Mouse (Mus musculus): Measurements from ENCODE around the gene Gm49425.
"Not testable (repeated sequence)": the region's sequence is repeated elsewhere in the genome, so short reads cannot be mapped to it uniquely, and the experiment has no call there.

Gene Gm49425

DNA sequence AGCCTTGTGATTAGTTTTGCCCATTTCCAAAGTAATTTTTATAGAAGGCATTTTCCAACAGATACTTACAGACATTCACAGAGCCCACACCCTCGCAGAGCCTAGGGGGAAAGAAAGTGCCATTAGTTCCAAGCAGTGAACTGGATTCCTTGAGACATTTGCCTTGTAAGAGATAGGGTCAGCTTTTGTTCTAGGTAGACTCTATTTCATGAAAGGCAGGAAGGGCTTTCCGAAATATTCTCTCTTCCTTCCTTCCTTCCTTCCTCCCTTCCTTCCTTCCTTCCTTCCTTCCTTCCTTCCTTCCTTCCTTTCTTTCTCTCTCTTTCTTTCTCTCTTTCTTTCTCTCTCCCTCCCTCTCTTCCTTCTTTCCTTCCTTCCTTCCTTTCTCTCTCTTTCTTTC is at the start of gene Gm49425:
Gm49425 (minus strand) TSS at position 101 of the 400 bp plus-strand sequence.
- DNase-seq, result not testable (repeated sequence)

DNA sequence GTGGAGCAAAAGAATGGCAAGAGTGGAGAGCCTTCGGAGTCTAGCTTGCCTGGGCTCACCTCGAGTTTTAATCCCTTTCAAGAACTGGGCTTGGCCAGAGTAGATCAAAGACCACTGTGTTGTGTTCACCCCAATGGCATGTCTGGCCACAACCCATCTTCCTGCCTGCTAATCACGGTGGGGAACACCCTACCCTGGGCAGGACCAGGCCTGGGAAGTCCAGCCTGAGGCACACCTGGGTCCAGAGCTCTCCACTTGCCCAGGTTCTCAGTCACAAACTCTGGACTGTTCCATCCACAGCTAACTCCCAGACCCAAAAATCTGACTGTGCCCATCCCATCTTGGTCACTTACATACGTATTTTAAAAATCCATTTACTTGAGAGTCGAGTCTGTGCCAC is 45.8 kb upstream of the Gm49425 start, which contains the start of gene Krt90:
Krt90 (minus strand) TSS at position 101 of the 400 bp plus-strand sequence.
- DNase-seq, result no peak

DNA sequence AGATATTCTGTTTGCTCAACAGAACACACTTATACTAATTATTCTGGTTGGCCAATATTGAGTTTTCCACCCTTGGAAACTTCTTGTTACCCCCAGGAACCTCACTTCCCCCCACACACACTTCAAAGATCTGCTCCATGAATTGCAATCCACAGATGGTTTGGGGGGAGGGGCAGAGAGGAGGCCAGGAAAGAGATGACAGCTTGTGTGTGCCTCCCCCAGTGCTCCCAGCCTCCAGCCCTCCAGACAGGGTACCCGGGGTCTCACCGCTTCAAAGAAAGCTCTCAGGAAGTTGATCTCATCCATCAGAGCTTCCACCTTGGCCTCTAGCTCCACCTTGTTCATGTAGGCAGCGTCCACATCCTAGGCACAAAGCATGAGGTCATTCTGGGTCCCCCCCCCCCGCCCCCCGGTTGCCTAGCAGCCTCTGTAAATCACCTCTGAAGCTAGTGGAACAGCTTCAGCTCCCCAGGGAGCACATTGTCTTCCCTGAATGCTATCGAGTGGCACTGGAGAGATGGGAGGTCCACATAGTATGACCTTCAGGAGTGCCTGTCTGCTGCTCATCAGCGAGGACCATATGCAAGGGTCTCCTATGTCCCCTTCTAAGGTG is 41.1 kb upstream of the Gm49425 start:
- DNase-seq, result no peak

DNA sequence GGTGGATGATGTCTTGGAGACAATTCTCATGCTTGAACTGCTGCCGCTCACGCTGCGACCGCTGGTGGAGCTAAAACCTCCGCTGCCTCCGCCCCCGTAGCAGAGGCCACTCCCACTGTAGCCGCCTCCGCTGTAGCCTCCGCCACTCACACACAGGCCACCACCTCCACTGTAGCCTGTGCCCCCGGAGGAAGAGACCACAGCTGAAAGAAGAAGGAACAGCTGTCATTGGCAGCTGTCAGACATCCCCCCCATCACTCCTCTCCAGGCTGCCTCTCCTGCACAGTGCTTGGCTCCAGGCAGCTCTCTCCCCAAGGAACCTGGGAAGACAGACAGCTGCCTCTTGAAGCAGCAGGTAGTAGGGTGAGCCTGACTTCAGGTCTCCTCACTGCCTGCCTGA is 36.1 kb upstream of the Gm49425 start:
- peak; percentile 16 for DNase-seq

DNA sequence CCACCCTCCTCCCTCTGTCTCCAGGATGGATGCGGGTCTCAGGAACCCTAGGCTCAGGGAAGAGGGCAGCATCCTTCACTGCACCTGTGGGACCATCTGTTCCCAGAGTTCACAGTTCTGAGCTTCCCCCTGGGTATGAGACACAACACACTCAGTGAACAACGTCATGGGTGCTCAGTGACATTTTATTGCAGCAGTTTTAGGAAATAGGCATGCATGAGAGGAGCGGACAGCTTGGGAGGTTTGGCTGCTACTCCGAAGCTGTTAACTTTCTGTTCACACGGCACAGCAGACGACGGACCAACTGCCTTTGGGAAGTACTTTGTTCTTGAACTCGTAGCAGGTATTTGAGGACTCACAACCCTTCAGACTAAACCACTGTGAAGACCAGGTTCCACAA is 35.1 kb upstream of the Gm49425 start:
- DNase-seq, result no peak

DNA sequence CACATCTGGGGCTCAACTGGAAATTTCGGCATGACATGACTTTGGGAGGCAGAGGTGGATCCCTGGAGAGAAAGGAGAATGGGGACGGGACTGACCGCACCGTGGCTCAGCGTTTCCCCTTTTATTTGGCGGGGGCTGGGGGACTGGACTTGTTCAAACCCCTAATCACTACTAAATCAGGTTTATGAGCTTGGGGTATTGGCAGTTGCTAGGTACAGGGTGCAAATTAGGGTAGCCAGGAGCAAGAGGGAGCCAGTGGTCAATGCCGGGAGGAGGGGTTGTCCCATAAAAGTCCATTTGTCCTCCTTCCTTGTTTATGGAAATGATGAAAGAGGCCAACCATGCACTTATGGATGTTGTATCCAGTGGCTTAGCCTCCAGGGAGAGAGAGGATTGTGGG is 33.5 kb upstream of the Gm49425 start, which contains the start of gene Krt82:
Krt82 (minus strand) TSS at position 101 of the 400 bp plus-strand sequence.
- no peak for DNase-seq

DNA sequence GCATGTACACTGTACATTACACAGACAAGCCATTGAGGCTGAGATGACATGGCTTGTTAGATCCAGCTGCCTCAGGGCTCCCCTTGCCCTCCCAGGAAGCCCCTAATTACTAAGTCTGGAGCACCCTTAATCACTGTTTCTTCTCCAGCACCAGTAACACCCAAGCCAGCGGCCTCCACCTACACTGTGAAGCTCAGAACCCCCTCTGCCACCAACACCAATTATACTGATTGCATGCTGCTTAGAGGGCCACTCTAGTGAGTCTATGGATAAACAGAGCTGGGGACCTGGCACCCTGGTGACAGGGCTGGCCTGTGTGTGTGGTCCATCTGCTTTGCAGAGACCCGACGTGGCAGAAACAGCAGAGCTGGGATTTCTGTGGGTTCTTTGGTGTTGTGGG is 27.4 kb upstream of the Gm49425 start:
- no peak for DNase-seq

DNA sequence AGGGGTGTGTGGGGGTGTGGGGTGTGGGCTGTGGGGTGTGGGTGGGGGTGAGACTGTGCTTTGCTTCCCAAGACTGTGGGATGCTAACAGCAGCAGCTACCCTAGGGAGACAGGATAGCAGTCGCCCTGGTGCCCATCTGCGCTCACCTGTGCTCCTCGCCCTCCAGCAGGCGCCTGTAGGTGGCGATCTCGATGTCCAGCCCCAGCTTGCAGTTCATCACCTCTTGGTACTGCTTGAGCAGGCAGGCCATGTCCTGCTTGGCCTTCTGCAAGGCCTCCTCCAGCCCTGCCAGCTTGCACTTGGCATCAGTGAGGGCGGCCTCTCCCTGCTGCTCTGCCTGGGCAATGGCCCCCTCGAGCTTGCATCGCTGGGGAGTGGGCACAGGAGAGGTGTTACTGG is 25.5 kb upstream of the Gm49425 start:
- no peak for DNase-seq

DNA sequence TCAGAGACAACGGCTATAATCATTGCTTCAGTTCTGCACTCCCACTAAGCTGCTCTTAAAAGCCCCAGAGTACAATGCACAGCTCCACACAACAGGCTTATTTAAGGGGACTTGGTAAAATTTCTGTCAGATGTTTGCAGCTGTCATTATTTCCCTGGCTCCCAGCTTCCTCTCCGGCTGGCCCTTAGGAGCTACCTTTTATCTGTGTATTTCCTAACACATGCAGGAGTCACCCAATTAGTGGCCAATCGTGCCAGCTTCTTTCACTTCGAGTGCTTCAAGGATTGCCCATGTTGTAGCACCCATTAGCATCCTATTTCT is 21.5 kb upstream of the Gm49425 start:
- DNase-seq, result no peak

DNA sequence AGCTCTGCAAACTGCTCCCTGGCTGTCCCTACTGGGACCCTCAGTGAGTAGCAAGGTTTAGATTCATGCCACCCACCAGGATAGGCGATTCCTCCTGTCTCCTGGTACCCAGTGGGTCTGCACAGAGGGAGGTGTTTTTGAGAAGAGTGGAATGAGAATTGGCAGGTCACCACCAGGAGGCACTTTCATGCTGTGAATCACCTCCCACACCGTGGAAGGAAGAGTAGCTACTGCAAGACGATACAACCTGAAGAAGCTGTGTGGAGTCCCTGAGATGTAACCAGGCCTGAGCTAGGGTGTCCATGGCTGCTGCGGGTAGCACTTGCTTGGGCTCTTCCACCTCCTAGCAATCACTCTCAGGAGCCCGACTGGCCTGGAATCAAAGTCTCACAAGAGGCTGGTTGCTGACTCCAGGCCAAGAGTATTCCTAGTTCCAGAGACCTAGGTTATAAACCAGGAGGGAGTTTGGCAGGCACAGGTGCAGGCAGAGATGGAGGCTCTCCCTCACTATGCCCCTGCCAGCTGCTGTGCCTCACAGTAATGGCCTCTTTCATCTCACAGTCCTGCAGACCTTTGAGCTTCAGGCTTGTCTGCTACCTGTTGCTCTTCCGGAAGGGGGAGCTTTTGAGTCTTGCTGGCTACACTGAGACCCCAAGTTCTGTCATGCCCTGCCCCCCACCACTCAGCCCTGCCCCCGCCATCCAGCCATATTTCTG is 21.0 kb upstream of the Gm49425 start:
- DNase-seq, result no peak

DNA sequence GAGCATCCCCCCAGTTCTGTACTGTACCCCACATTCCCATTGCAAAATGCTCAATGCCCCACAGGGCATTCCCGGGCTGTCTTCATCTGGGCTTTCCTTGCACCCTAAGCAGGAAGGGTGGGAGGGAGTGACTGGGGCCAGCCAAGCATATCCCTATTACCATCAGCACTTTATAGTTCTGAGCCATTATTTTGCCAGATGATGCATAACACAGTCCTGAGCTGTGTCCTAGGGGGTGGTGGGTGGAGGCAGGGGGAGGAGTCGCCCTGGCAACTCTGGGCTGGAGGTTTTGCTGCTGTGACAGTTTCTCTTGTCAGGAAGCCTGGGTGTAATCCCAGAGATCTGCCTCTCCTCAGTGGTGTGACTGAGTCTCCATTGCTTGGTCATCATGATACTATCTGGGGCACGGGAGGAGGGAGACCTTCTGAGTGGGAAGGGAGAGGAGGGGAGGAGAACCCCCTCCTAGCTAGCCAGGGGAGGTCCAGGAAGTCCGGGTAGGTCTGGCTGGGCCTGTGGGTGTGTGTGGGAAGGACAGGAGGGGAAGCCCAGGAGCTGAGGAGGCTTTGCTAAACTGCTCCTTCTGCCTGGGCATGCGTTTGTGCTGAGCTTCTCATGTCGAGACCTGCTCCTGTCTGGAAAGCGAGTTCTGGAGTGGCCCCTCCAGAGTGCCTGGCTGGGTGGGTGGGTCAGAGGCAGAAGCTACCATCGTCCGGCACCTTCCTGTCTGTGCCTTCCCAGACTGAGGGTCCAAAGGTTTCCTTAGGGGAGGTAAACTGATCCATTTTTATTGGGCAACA is 19.2 kb upstream of the Gm49425 start:
- DNase-seq, result no peak

DNA sequence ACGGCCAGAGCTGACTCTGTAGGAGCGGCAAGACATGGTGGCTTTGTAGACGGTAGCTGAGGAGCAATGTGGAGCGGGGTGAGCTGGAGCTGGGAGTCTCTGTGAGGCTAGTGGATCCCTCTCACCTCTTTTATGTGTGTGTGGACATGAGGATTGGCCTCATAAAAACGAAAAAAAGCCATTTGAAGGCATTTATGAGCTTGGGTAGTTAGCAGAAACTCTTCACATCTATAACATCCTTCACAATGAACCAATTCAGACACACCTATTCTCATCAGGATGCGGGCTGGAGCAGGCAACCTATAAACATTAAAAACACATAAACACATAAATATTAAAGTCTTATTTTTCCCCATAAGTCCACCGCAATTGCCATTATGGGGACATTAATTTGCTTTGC is 15.7 kb upstream of the Gm49425 start, which contains the start of gene Krt84:
Krt84 (minus strand) TSS at position 101 of the 400 bp plus-strand sequence.
- DNase-seq, result no peak

DNA sequence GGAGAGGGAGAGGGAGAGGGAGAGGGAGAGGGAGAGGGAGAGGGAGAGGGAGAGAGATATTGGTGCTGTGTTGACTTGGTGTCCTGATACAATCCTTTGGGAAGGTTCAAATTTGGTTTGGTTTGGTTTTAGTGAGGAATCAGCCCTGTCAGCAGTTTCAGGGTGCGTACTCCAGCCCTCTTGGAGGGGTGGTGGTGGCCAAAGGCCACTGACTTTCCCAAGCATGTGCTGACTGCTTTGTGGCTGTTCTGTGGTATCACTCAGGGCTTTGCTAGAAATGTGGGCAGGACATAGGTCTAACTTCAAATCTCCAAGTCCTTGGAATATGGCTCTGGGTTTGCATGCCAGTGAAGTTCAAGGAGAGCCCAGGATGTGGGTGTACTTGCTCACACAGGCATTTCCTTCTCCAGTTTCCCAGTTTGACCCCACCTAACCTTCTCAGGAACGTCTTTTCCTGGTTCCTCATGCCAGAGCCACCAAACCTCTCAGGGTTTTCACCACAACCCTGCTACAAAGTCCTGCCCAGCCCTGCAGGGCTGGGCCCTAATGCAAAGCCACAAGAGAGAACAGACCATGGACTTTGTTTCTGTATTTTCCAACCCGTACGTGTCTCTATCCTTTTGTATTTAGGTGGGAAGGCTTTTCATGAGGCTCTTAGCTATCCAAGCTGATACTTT is 5.6 kb upstream of the Gm49425 start:
- DNase-seq, result no peak

DNA sequence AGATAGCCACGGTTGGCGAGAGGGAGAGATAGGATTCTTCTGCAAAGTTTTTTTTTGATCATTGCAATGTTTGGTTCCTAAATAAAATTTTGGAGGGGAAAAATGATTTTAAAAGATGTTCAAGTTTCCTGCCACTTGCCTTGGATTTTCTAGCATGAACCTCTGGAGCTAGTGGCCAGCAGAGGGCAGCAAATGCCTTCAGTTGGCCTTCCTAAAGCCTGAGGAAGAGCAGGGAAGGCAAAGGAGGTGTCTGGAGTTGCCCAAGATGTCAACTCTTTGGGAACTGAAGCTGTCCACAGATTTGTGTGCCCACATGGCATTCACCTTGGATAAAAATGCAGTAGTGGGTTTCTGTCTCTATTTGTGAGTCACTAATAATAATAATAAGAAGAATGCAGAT is 2.7 kb upstream of the Gm49425 start:
- DNase-seq, result peak; percentile 90

DNA sequence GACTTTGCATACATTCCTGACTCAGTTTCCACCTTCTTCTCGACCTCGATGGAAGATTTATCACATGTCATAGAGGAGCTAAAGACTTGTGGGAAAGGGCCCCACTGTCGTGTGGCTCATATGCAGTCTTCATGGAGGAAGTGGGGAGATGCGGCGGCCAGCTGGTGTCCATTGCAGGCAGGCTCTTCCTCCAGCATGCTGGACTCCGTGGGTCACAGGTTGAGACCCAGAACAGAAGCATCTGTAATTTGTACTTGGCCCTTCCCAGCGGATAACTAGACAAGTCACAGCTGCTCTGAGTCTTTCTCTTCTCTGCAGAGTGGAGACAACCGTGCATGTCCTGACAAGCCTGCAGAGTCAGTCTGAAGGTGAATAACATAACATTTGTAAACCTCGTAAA is 8.8 kb downstream of the Gm49425 start:
- no peak for DNase-seq

DNA sequence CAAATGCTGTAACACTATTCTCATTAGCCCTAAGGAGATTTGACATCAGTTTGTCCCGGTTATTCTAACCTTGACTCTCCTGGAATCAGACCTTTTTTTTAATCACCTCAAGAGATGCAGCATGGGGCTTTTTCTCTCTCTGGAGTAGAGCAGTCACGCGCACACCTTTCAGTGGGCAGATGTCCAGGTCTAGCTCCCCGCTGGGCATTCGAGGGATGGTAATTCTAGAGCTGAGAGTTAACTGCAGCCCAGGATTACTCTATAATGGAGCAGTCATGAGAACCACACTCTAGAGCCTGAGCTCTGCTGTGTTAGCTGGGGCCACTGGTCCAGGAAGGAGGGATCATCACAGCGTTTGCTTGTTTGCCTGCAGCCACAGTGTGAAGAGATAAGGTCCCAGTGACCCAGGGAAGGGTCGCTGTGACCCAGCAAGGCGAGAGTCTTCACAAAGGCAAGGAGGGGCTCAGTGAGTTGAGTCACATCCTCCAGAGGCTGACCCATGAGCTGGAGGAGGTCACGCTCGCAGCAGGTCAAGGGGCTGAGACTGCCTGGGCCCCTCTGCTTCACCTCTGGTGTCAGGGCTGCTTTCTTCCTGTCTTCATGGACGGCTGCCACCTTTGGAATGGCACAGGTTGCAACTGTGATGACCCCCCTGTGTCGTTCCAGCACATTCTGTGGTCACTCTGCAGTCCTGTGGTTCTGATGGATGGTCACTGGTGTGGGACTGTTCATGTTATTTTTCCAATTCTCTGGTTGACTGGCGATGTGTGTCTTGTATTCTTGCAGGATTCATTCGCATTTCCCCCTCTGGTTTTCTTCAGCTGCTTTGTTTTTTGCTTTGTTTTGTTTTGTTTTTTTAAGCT is 9.9 kb downstream of the Gm49425 start:
- DNase-seq, result no peak

DNA sequence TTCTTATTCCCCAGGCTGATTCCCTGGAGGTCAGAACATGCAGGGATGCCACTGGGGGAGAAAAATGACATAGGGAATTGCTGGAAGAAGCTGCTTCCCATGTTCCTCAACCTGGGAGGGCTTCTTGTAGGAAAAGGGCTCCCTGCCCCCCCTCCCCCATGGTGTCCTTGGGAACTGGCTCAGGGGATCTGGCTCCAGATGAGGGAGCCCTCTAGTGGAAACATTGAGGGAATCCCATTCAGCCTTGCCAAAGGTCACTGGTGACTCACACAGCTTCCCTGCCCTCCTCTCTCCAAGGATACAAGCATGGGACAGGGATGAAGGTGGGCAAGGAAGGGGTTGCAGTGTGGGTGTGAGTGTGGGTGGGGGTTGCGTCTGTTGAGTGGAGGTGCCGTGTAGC is 19.9 kb downstream of the Gm49425 start:
- no peak for DNase-seq

DNA sequence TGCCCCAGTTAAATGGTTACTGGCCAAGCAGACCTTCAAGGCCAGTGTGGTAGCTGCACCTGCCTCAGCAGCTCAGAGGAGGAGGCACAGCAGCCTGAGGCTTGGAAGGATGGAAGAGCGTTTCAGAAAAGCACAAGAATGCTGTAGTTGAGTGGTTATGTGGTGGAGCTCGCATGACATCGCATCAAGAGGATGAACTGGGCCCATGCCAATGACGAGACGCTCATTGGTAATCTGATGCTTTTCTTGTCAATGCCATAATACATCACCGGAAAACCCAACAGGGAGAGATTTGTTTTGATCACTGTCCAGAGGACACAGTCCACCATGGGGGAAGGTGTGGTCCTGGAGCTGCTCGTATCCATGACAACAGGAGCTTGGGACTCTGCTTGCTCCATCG is 21.8 kb downstream of the Gm49425 start:
- DNase-seq, result no peak

DNA sequence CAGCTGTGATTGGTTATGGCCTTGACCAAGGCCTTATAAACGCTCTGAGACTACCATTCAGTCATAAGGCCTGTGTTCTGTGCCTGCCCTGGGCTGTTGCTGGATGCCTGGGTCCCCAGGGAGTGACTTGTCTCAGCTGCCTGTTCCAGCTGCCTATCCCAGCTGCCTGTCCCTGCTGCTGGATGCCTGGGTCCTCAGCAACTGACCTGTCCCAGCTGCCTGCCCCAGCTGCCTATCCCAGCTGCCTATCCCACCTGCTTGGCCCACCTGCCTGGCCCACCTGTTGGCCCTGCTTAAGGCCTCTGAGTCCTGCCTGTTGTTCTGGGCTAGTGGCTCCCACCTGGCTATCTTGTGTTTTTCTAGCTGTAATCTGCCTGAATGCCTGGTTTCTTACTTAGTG is 22.9 kb downstream of the Gm49425 start:
- no peak for DNase-seq

DNA sequence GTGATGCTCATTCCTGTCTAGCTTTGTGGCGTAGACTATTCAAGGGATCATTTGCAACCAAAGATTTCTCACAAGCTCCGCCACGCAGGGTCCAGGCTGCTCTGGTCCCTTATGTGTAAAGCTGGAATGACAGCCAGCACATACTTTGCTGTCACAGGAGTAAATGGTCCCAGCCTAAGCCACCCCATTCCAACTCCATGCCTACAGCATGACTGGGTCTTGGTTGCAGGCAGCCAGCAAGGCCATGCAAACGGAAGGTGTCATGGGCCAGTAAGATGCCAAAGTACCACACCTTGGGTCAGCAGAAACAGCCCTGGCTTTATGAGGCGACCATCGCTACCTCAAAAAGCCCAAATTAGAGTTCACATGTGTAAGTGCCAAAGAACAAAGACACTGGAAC is 23.3 kb downstream of the Gm49425 start:
- DNase-seq, result no peak

DNA sequence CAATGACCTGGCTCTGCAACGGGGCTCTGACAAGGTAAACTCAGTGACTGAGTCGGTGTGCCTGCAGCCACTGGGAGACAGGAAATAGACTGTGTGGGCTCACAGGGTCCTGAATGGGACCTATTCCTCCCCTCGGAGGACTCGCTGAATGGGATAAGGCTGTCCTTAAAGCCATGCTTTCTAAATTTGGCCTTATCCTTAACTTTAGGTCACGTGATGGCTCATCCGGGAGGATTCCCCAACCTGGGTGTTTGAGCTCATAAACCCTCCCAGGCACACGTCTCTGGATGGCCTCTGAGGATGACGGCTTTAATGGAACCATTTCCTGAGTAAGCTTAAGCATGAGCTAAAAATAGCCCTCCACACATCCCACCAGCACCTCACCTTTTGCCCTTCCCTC is 24.3 kb downstream of the Gm49425 start:
- no peak for DNase-seq

DNA sequence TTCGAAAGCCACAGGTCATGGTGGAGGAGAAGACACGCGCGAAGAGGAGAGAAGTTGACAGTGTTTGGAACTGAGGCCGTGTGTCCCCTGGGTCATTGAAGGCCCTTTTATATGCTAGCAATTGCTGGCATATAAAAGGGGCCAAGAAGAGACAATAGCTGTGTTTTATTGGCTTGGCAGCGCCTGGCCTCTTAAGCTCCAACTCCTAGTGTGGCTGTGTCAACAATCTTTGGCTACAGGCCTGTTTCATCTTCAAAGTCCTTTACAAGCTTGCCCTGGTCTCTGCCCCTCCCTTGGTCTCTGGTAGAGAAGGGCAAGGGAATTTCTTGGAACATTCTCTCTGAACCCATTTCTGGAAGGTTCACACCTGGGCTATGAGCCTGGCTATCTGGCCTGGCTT is 25.6 kb downstream of the Gm49425 start, which contains the start of gene Krt83:
Krt83 (minus strand) TSS at position 82 of the 400 bp plus-strand sequence.
- no peak for DNase-seq
